Mouse (Mus musculus): Measurements from ENCODE around the gene Mark4. TPM values are rescaled to one million over a fixed set of nuclear protein-coding genes. Genes with fewer than 3 reads are reported as not detected.
A peak's percentile ranks its signal among the peaks of the same experiment; 100 is the strongest.

Gene Mark4
- polyA plus RNA-seq, 1 experiment: 27.4 TPM

DNA sequence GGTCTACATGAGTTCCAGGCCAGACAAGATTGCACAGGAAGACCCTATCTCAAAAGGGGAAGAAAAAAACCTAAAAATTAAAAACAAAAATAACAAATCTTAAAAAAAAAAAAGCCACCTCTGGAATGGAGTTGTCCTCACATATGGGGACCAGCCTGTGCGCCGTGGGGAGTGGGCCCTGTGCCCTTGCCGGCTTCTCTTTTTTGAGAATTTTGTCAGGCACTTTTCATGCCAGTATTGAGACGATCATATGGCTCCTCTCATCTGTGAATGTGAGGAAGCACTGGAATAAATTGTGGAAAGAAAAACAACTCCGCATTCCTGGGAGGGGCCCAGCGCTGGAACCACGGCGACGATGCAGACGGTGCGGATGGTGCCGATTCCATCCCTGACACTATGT lies 9.5 kb downstream of the Mark4 start:
- TF ChIP-seq POLR2A (IDR thresholded peaks at IDR 0.05; ENCODE audit: low read depth, low read length) (no peak), CTCF (IDR thresholded peaks at IDR 0.05; ENCODE audit: borderline replicate concordance, insufficient read depth, low read length) (no peak)
- Histone ChIP-seq H3K4me1 (ENCODE audit: control insufficient read depth, insufficient read depth, low read length) (no peaks in the 10 kb centered on the region), H3K4me3 (ENCODE audit: insufficient read depth, low read length) (no peak overlapping the region), H3K27ac (ENCODE audit: insufficient read depth, low read length) (no peak overlapping the region)

DNA sequence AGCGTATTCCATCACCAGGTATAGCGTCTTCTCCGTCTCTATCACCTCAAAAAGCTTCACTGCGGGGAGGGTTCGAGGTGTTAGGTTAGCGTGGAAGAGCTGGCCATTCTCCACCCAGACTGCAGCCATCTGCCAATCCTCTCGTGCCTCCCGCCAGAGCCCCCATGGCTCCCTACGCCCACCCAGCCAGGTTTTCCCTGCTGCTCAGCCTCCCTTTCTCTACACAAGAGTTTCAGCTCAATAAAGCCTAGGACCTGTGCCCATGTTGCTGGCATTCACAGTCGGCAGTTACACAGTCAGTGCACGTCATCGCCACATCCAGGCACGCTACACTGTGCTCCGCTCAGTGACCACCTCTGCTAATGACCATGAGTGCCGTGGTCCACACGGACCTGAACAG lies 10.9 kb downstream of the Mark4 start:
- Histone ChIP-seq H3K4me3 (ENCODE audit: insufficient read depth, low read length) (no peak overlapping the region), H3K27ac (ENCODE audit: insufficient read depth, low read length) (no peak overlapping the region), H3K4me1 (ENCODE audit: control insufficient read depth, insufficient read depth, low read length) (no peaks in the 10 kb centered on the region)
- TF ChIP-seq CTCF (IDR thresholded peaks at IDR 0.05; ENCODE audit: borderline replicate concordance, insufficient read depth, low read length): no peak
- no peak for TF ChIP-seq POLR2A (IDR thresholded peaks at IDR 0.05; ENCODE audit: low read depth, low read length)

DNA sequence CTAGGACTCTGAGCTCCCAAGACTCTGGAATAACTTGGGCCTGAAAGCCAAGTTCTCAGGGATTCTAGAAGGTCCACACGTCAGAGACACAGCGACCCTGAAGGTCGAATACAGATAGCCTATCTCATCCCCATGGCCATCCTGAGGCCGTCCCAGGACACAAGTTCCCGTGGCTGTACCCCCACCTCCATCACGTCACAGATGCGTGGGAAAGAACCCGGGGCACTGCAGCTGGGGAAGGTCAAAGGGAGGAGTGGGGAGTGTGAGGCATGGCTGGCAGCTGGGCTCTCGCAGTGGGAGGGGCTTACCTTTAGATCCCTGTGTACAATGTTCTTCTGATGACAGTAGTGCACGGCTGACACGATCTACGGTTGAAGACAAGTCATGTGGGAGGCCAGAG lies 13.8 kb downstream of the Mark4 start:
- H3K4me3 ChIP-seq (ENCODE audit: insufficient read depth, low read length): no peak overlapping the region
- no peak overlapping the region for H3K27ac ChIP-seq (ENCODE audit: insufficient read depth, low read length)
- H3K4me1 ChIP-seq (ENCODE audit: control insufficient read depth, insufficient read depth, low read length): no peaks in the 10 kb centered on the region
- TF ChIP-seq CTCF (IDR thresholded peaks at IDR 0.05; ENCODE audit: borderline replicate concordance, insufficient read depth, low read length): no peak
- TF ChIP-seq POLR2A (IDR thresholded peaks at IDR 0.05; ENCODE audit: low read depth, low read length): no peak

DNA sequence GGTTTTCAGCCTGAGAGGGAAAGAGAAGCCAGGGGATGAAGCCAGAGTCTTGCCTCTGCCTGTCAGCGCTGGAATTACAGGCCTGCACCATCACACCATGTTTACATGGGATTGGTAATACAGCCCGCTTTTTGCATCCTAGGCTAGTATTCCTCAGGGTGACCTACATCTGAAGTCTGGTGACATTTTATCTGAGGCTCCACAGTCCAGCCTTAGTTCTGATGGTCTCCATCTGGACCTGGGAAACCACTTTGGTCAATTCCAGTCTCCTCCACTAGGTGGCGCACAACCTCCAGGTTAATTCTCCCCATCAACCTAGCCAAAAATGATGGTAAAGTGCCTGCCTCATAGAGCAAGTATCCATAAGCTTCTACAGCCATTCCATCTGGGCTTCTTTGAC lies 15.3 kb downstream of the Mark4 start:
- Histone ChIP-seq H3K4me3 (ENCODE audit: insufficient read depth, low read length) (no peak overlapping the region), H3K27ac (ENCODE audit: insufficient read depth, low read length) (no peak overlapping the region), H3K4me1 (ENCODE audit: control insufficient read depth, insufficient read depth, low read length) (no peaks in the 10 kb centered on the region)
- no peak for TF ChIP-seq POLR2A (IDR thresholded peaks at IDR 0.05; ENCODE audit: low read depth, low read length)
- peak; percentile 47; the same call in 1 of the 2 replicates for TF ChIP-seq CTCF (IDR thresholded peaks at IDR 0.05; ENCODE audit: borderline replicate concordance, insufficient read depth, low read length)

DNA sequence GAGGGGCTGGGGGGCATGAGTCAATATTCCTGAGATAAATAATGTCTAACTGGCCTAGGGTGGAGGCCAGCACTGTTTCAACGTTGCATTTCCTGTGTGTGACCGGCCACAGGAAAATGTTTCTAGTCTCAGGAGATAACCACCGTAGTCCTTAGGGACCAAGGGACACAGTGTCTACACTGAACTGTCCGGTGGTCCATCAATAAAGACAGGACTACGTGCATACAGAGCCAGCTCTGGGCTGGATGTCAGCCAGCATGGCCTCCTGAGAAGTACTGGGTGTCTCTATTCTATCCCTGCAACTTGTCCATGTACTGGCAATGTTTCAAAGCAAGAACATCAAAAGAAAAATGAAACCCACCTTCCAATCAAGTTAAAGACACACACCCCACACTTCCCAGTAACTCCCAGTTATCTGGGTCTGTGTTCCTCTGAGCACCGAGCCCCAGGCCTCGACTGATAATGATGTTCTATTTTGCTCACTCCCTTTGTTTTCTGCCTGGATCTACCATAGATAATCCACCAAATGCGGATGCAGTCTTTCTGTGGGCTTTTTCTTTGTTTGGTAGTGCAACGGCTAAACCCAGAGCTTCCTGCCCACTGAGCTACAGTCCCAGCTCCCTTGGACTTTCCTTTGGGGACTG lies 17.1 kb downstream of the Mark4 start:
- Histone ChIP-seq H3K27ac (ENCODE audit: insufficient read depth, low read length) (no peak overlapping the region), H3K4me1 (ENCODE audit: control insufficient read depth, insufficient read depth, low read length) (no peaks in the 10 kb centered on the region), H3K4me3 (ENCODE audit: insufficient read depth, low read length) (no peak overlapping the region)
- no peak for TF ChIP-seq POLR2A (IDR thresholded peaks at IDR 0.05; ENCODE audit: low read depth, low read length)
- no peak for TF ChIP-seq CTCF (IDR thresholded peaks at IDR 0.05; ENCODE audit: borderline replicate concordance, insufficient read depth, low read length)

DNA sequence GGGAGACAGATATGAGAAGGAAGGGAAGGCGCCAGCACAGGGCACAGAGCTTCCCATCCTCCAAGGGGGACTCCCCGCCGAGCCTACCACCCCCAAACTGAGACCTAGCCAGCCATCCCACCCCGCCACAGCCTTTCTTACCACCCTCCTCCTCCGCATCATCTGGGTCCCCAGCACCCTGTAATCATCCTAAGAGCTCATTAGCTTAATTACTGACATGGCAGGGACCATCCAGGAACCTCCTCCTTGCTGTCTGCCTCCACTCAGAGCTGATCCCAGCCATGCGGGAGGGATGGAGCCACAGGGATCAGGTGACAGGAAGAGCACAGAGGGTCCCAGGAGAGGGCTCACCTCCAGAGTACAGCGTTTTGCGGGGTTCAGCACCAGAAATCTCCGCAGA lies 21.6 kb downstream of the Mark4 start:
- no peaks in the 10 kb centered on the region for H3K4me1 ChIP-seq (ENCODE audit: control insufficient read depth, insufficient read depth, low read length)
- no peak overlapping the region for H3K4me3 ChIP-seq (ENCODE audit: insufficient read depth, low read length)

DNA sequence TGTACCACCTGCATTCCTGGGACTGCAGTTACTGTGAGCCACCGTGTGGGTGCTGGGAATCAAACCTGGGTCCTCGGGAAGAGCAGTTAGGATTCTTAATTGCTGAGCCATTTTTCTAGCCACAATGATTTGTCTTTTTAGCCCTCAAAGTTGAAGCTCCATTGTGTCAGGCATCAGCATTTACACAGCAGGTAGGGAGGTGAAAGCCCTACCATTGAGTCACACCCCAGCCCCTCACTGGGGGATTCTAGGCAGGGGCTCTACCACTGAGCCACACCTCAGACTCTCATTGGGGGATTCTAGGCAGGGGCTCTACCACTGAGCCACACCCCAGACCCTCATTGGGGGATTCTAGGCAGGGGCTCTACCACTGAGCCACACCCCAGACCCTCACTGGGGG lies 22.3 kb downstream of the Mark4 start:
- Histone ChIP-seq H3K27ac (ENCODE audit: insufficient read depth, low read length) (no peak overlapping the region), H3K4me3 (ENCODE audit: insufficient read depth, low read length) (no peak overlapping the region), H3K4me1 (ENCODE audit: control insufficient read depth, insufficient read depth, low read length) (no peaks in the 10 kb centered on the region)
- no peak for TF ChIP-seq CTCF (IDR thresholded peaks at IDR 0.05; ENCODE audit: borderline replicate concordance, insufficient read depth, low read length)
- TF ChIP-seq POLR2A (IDR thresholded peaks at IDR 0.05; ENCODE audit: low read depth, low read length): no peak

More for the DNA sequence above, 21.6 kb downstream of the Mark4 start:
- TF ChIP-seq CTCF (IDR thresholded peaks at IDR 0.05; ENCODE audit: borderline replicate concordance, insufficient read depth, low read length) (no peak), POLR2A (IDR thresholded peaks at IDR 0.05; ENCODE audit: low read depth, low read length) (no peak)
- no peak overlapping the region for H3K27ac ChIP-seq (ENCODE audit: insufficient read depth, low read length)

DNA sequence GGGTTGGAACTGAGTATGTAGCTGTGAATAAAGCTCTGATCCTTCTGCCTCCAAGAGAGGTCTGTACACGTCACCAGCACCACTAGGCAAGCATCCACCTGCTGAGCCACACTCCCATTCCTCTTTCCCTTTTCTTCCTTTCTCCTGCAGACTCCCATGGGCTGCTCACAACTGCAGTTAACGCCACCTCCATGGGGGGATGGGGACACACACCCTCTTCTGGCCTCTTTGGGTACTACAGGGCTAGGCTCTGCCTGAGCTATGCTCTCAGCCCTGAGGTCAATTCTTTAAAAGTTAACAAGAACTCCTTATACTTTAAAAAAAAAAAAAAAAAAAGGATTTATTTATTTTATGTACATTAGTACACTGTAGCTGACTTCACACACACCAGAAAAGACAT lies 26.1 kb downstream of the Mark4 start:
- no peak for TF ChIP-seq POLR2A (IDR thresholded peaks at IDR 0.05; ENCODE audit: low read depth, low read length)
- TF ChIP-seq CTCF (IDR thresholded peaks at IDR 0.05; ENCODE audit: borderline replicate concordance, insufficient read depth, low read length): no peak
- no peak overlapping the region for H3K4me3 ChIP-seq (ENCODE audit: insufficient read depth, low read length)
- no peak overlapping the region for H3K27ac ChIP-seq (ENCODE audit: insufficient read depth, low read length)
- no peaks in the 10 kb centered on the region for H3K4me1 ChIP-seq (ENCODE audit: control insufficient read depth, insufficient read depth, low read length)

DNA sequence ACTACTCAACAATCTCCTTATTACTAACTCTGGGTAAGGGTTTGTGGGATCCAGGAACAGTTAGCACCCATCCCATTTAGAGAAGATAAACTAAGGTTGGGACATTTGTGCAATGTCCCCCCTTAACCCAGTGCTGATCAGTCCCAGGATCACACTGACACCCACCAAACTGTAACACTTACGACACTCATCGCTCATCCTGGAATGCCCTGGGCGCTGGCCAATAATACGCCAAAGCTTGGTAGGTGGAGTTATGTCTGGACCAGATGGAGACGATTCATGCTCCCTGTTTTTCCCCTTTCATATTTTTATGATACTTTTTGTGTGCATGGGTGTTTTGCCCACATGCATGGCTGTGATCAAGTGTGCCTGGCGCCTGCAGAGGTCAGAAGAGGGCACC lies 28.2 kb downstream of the Mark4 start:
- no peak for TF ChIP-seq CTCF (IDR thresholded peaks at IDR 0.05; ENCODE audit: borderline replicate concordance, insufficient read depth, low read length)
- no peak for TF ChIP-seq POLR2A (IDR thresholded peaks at IDR 0.05; ENCODE audit: low read depth, low read length)

DNA sequence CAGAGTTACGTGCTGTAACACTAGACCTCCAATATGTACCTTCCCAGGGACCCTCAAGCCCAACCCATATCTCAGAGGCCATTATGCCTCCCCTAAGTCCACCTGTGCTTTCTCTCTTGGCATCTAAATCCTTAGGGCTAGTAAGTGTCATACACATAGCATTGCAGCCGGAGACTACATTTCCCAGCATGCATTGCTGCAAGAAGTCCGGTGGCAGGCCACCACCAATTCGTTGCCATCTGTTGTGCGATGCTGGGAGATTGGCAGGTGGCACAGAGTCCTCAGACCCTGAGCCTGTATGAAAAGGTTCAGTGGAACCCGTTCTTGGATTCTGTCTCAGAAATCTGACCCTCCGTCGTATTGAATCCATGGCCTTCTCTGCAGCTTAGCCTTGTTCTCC lies 28.9 kb downstream of the Mark4 start:
- Histone ChIP-seq H3K27ac (ENCODE audit: insufficient read depth, low read length) (no peak overlapping the region), H3K4me3 (ENCODE audit: insufficient read depth, low read length) (no peak overlapping the region), H3K4me1 (ENCODE audit: control insufficient read depth, insufficient read depth, low read length) (no peaks in the 10 kb centered on the region)
- TF ChIP-seq POLR2A (IDR thresholded peaks at IDR 0.05; ENCODE audit: low read depth, low read length) (no peak), CTCF (IDR thresholded peaks at IDR 0.05; ENCODE audit: borderline replicate concordance, insufficient read depth, low read length) (no peak)

More for the DNA sequence above, 28.2 kb downstream of the Mark4 start:
- H3K4me1 ChIP-seq (ENCODE audit: control insufficient read depth, insufficient read depth, low read length): no peaks in the 10 kb centered on the region
- H3K27ac ChIP-seq (ENCODE audit: insufficient read depth, low read length): no peak overlapping the region
- H3K4me3 ChIP-seq (ENCODE audit: insufficient read depth, low read length): no peak overlapping the region
